Mouse (Mus musculus): ENCODE measurements around the gene Tm9sf1. TPM values are rescaled to one million over a fixed set of nuclear protein-coding genes. Genes with fewer than 3 reads are reported as not detected.
A peak's percentile ranks its signal among the peaks of the same experiment; 100 is the strongest.

Tm9sf1 gene
- polyA plus RNA-seq, 1 experiment from 2014 or later, result 79.3 TPM

GRCm38 (mm10) chr14:55598521-55599390 lies 44.9 kb downstream of the Tm9sf1 start:
- no peak overlapping the region for H3K4me3 ChIP-seq
- H3K4me1 ChIP-seq, result peaks cover 10% of the 10 kb centered on the region
- 94% methylated on average over 21 of the region's 21 CpGs for WGBS
- no peak for DNase-seq (ENCODE audit: low spot score)
- no peaks in the 10 kb centered on the region for H3K9me3 ChIP-seq
- peaks cover 100% of the 10 kb centered on the region for H3K36me3 ChIP-seq (replicated peaks)
- H3K27me3 ChIP-seq (replicated peaks; ENCODE audit: low read depth, poor library complexity, severe bottlenecking), result no peaks in the 10 kb centered on the region
- H3K27ac ChIP-seq (replicated peaks), result no peak overlapping the region

GRCm38 (mm10) chr14:55596036-55596690 lies 47.4 kb downstream of the Tm9sf1 start:
- H3K4me3 ChIP-seq, result no peak overlapping the region
- H3K36me3 ChIP-seq (replicated peaks), result peaks cover 82% of the 10 kb centered on the region
- no peaks in the 10 kb centered on the region for H3K9me3 ChIP-seq
- 86% methylated on average over 13 of the region's 13 CpGs for WGBS
- peaks cover 18% of the 10 kb centered on the region for H3K4me1 ChIP-seq
- no peak overlapping the region for H3K27ac ChIP-seq (replicated peaks)
- H3K27me3 ChIP-seq (replicated peaks; ENCODE audit: low read depth, poor library complexity, severe bottlenecking), result no peaks in the 10 kb centered on the region
- DNase-seq (ENCODE audit: low spot score), result no peak

DNA sequence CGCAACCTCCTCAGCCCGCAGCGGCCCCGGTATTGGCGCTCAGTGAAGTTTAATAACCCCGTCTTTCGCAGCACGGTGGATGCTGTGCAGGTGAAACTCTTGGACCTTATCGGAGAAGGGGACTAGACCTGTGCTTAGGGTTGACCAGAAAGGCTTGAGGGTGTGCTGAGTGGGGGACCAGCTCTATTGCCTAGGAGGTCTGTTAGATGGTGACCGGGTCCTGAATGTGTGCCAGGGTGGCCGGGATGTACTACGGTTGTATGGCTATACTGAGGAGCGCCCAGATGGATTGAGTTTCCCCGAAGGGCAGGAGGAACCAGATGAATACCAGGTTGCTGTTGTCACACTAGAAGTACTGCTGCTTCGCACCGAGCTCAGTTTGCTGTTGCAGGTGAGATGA lies 51.4 kb downstream of the Tm9sf1 start:
- WGBS, result 8% methylated on average over 16 of the region's 16 CpGs
- DNase-seq (ENCODE audit: low spot score), result peak; percentile 18

DNA sequence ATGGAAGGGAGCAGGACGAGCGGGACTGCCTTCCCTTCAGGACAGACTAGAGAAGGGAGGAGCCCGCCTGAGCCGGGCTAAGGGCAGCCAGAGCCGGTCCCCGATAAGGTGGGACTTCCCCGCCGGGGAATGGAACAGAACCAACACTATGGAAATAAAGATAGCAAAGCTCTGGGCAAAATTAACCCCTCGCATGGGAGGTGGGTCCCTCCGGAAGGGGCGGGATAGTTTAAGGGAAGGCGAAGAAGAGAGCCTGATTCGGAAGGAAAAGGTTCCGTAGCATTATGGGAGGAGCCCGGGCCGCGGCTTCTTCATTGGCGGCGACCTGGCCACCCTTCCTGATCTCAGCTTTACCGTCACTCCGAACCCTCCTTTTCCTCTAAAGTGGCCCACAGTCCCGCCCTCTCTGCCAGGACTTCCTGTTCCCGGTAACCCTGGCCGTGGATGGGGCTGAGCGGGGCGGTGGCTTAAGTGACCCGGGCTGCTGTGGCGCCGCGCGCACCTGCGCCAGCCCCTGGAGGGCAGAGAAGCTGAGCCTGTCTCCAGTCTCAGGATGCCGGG lies 52.2 kb downstream of the Tm9sf1 start, which contains the start of gene Rnf31:
Gene Rnf31 (plus strand): TSS at position 378 of the 561 bp plus-strand sequence.
- Histone ChIP-seq H3K4me3 (peak within 1 kb of the TSS; percentile 70), H3K4me1 (peaks cover 28% of the 10 kb centered on the region), H3K27me3 (replicated peaks; ENCODE audit: low read depth, poor library complexity, severe bottlenecking) (no peaks in the 10 kb centered on the region), H3K36me3 (replicated peaks) (peaks cover 60% of the 10 kb centered on the region), H3K27ac (replicated peaks) (peak within 1 kb of the TSS; percentile 92), H3K9me3 (no peaks in the 10 kb centered on the region)
- peak; percentile 94 for DNase-seq (ENCODE audit: low spot score)
- under 1% methylated on average over 33 of the region's 33 CpGs for WGBS

More for the DNA sequence above, 51.4 kb downstream of the Tm9sf1 start:
- peaks cover 64% of the 10 kb centered on the region for H3K36me3 ChIP-seq (replicated peaks)
- peak overlapping the region; percentile 70 for H3K4me3 ChIP-seq
- H3K4me1 ChIP-seq, result peaks cover 28% of the 10 kb centered on the region
- no peaks in the 10 kb centered on the region for H3K27me3 ChIP-seq (replicated peaks; ENCODE audit: low read depth, poor library complexity, severe bottlenecking)
- no peaks in the 10 kb centered on the region for H3K9me3 ChIP-seq
- peak overlapping the region; percentile 92 for H3K27ac ChIP-seq (replicated peaks)

- Histone ChIP-seq H3K36me3 (replicated peaks) (peaks cover 55% of the 10 kb centered on the region), H3K9me3 (no peaks in the 10 kb centered on the region)
Measured at GRCm38 (mm10) chr14:55590748-55591330, 52.8 kb downstream of the Tm9sf1 start, which contains the start of gene Psme2. Gene Psme2, minus strand, starts transcription at chr14:55591113.

GRCm38 (mm10) chr14:55589771-55590448 lies 53.7 kb downstream of the Tm9sf1 start:
- Histone ChIP-seq H3K36me3 (replicated peaks) (peaks cover 45% of the 10 kb centered on the region), H3K4me1 (peaks cover 36% of the 10 kb centered on the region), H3K27ac (replicated peaks) (peak overlapping the region; percentile 92; the same call in 1 of the 2 replicates), H3K9me3 (no peaks in the 10 kb centered on the region), H3K4me3 (peak overlapping the region; percentile 70), H3K27me3 (replicated peaks; ENCODE audit: low read depth, poor library complexity, severe bottlenecking) (peaks cover 2% of the 10 kb centered on the region; the same call in 1 of the 2 replicates)
- no peak for DNase-seq (ENCODE audit: low spot score)
- WGBS, result 90% methylated on average over 11 of the region's 11 CpGs

More at GRCm38 (mm10) chr14:55590748-55591330, 52.8 kb downstream of the Tm9sf1 start, which contains the start of gene Psme2:
- H3K27ac ChIP-seq (replicated peaks), result peak within 1 kb of the TSS; percentile 92
- no peaks in the 10 kb centered on the region for H3K27me3 ChIP-seq (replicated peaks; ENCODE audit: low read depth, poor library complexity, severe bottlenecking)
- WGBS, result 2% methylated on average over 22 of the region's 22 CpGs
- peak within 1 kb of the TSS; percentile 70 for H3K4me3 ChIP-seq
- peak; percentile 95 for DNase-seq (ENCODE audit: low spot score)
- H3K4me1 ChIP-seq, result peaks cover 28% of the 10 kb centered on the region

DNA sequence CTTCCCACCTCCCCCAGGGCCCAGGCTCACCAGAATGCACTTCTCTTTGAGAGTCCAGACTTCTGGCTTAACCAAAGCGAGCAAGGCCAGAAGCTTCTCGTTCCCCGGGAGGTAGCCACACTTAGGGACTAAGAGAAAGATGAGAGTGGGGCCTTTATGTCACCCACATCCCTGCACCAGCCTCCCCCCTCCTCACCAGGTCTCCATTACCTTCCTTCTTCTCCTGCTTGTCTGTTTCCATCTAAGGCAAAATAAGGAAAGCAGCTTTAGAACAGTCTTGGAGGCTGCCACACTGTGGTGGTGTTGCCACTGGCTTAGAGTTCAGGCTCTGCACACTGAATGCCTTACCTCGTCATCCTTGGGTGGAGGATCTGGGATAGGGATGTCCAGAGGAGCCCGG lies 54.3 kb downstream of the Tm9sf1 start:
- Histone ChIP-seq H3K4me1 (peaks cover 42% of the 10 kb centered on the region), H3K27me3 (replicated peaks; ENCODE audit: low read depth, poor library complexity, severe bottlenecking) (peaks cover 9% of the 10 kb centered on the region), H3K4me3 (no peak overlapping the region), H3K27ac (replicated peaks) (no peak overlapping the region), H3K36me3 (replicated peaks) (peaks cover 39% of the 10 kb centered on the region), H3K9me3 (no peaks in the 10 kb centered on the region)
- no peak for DNase-seq (ENCODE audit: low spot score)
- 90% methylated on average over 5 of the region's 5 CpGs for WGBS

DNA sequence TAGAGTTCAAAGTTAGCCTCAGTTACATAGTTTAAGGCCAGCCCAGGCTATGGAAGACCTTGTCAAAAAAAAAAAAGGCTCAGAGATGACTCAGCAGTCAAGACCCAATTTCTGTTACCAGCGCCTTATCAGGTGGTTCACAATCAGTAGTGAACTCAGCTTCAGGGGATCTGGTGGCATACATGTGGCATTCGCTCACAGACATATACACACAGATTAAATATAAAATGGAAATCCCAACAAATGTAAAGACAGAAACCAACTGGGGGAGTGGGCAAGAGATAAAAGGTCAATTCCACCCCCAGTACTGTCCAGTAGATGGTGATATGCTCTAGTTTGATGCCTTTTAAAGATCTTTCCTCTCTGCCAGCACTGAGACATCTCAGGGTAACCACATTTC lies 57.5 kb downstream of the Tm9sf1 start:
- Histone ChIP-seq H3K27me3 (replicated peaks; ENCODE audit: low read depth, poor library complexity, severe bottlenecking) (peaks cover 15% of the 10 kb centered on the region), H3K9me3 (no peaks in the 10 kb centered on the region), H3K4me3 (no peak overlapping the region), H3K4me1 (peaks cover 24% of the 10 kb centered on the region), H3K36me3 (replicated peaks) (peaks cover 36% of the 10 kb centered on the region), H3K27ac (replicated peaks) (no peak overlapping the region)
- no peak for DNase-seq (ENCODE audit: low spot score)
- WGBS, result 85% methylated on average over 2 of the region's 2 CpGs

Other genes starting within 250 kb of the Tm9sf1 start
- gene Dhrs4, start 165.0 kb downstream of the Tm9sf1 start, polyA plus RNA-seq (2016; fragmentation: Nextera tagmentation; extraction: Ambion mirVana), result 77.3 and 88.4 TPM in 2 replicates
- 3.4 and 3.5 TPM in 2 replicates for gene Carmil3, start 153.2 kb downstream of the Tm9sf1 start, polyA plus RNA-seq (2016; fragmentation: Nextera tagmentation; extraction: Ambion mirVana)
- 0.59 and 0.64 TPM in 2 replicates for gene Cpne6, start 133.4 kb downstream of the Tm9sf1 start, polyA plus RNA-seq (2016; fragmentation: Nextera tagmentation; extraction: Ambion mirVana)
- gene Nrl, start 118.8 kb downstream of the Tm9sf1 start, polyA plus RNA-seq (2016; fragmentation: Nextera tagmentation; extraction: Ambion mirVana), result 0.05 TPM in 1 of 2 replicates, not detected in the other
- 20.7 and 23.6 TPM in 2 replicates for gene Pck2, start 103.5 kb downstream of the Tm9sf1 start, polyA plus RNA-seq (2016; fragmentation: Nextera tagmentation; extraction: Ambion mirVana)
- 65.9 and 74.1 TPM in 2 replicates for gene Dcaf11, start 83.8 kb downstream of the Tm9sf1 start, polyA plus RNA-seq (2016; fragmentation: Nextera tagmentation; extraction: Ambion mirVana)
- gene A730061H03Rik, start 83.4 kb downstream of the Tm9sf1 start, polyA plus RNA-seq (2016; fragmentation: Nextera tagmentation; extraction: Ambion mirVana), result not detected in 2 replicates
- 0.62 and 1.1 TPM in 2 replicates for gene Fitm1, start 68.2 kb downstream of the Tm9sf1 start, polyA plus RNA-seq (2016; fragmentation: Nextera tagmentation; extraction: Ambion mirVana)
- gene Psme1, start 65.7 kb downstream of the Tm9sf1 start, polyA plus RNA-seq (2016; fragmentation: Nextera tagmentation; extraction: Ambion mirVana), result 105 and 108 TPM in 2 replicates
- 6.0 and 6.6 TPM in 2 replicates for gene Emc9, start 58.5 kb downstream of the Tm9sf1 start, polyA plus RNA-seq (2016; fragmentation: Nextera tagmentation; extraction: Ambion mirVana)
- 173 and 186 TPM in 2 replicates for gene Psme2, start 52.7 kb downstream of the Tm9sf1 start, polyA plus RNA-seq (2016; fragmentation: Nextera tagmentation; extraction: Ambion mirVana)
- 18.6 and 21.4 TPM in 2 replicates for gene Rnf31, start 52.1 kb downstream of the Tm9sf1 start, polyA plus RNA-seq (2016; fragmentation: Nextera tagmentation; extraction: Ambion mirVana)
- gene Irf9, start 40.2 kb downstream of the Tm9sf1 start, polyA plus RNA-seq (2016; fragmentation: Nextera tagmentation; extraction: Ambion mirVana), result 7.2 and 8.0 TPM in 2 replicates
- 6.5 and 7.1 TPM in 2 replicates for gene Rec8, start 25.8 kb downstream of the Tm9sf1 start, polyA plus RNA-seq (2016; fragmentation: Nextera tagmentation; extraction: Ambion mirVana)
- gene Ipo4, start 7.8 kb downstream of the Tm9sf1 start, polyA plus RNA-seq (2016; fragmentation: Nextera tagmentation; extraction: Ambion mirVana), result 118 and 126 TPM in 2 replicates
- gene Gm49378, start 5.9 kb downstream of the Tm9sf1 start, polyA plus RNA-seq (2016; fragmentation: Nextera tagmentation; extraction: Ambion mirVana), result 0.89 and 1.4 TPM in 2 replicates
- 0.74 and 0.82 TPM in 2 replicates for gene Tssk4, start 6.4 kb upstream of the Tm9sf1 start, polyA plus RNA-seq (2016; fragmentation: Nextera tagmentation; extraction: Ambion mirVana)
- 62.1 and 66.3 TPM in 2 replicates for gene Mdp1, start 16.7 kb upstream of the Tm9sf1 start, polyA plus RNA-seq (2016; fragmentation: Nextera tagmentation; extraction: Ambion mirVana)
- 60.7 and 64.7 TPM in 2 replicates for gene Gmpr2, start 28.1 kb upstream of the Tm9sf1 start, polyA plus RNA-seq (2016; fragmentation: Nextera tagmentation; extraction: Ambion mirVana)
- 628 and 638 TPM in 2 replicates for gene Nedd8, start 28.3 kb upstream of the Tm9sf1 start, polyA plus RNA-seq (2016; fragmentation: Nextera tagmentation; extraction: Ambion mirVana)
- 65.8 and 69.2 TPM in 2 replicates for gene Tinf2, start 38.0 kb upstream of the Tm9sf1 start, polyA plus RNA-seq (2016; fragmentation: Nextera tagmentation; extraction: Ambion mirVana)
- gene Tgm1, start 70.1 kb upstream of the Tm9sf1 start, polyA plus RNA-seq (2016; fragmentation: Nextera tagmentation; extraction: Ambion mirVana), result 0.70 and 0.90 TPM in 2 replicates
- 29.7 and 35.3 TPM in 2 replicates for gene Rabggta, start 78.5 kb upstream of the Tm9sf1 start, polyA plus RNA-seq (2016; fragmentation: Nextera tagmentation; extraction: Ambion mirVana)
- 57.4 and 69.6 TPM in 2 replicates for gene Dhrs1, start 101.9 kb upstream of the Tm9sf1 start, polyA plus RNA-seq (2016; fragmentation: Nextera tagmentation; extraction: Ambion mirVana)
- 59.1 and 64.5 TPM in 2 replicates for gene Nop9, start 101.9 kb upstream of the Tm9sf1 start, polyA plus RNA-seq (2016; fragmentation: Nextera tagmentation; extraction: Ambion mirVana)
- gene Cideb, start 114.7 kb upstream of the Tm9sf1 start, polyA plus RNA-seq (2016; fragmentation: Nextera tagmentation; extraction: Ambion mirVana), result 0.16 TPM in 1 of 2 replicates, not detected in the other
- 0.13 and 0.39 TPM in 2 replicates for gene Ltb4r2, start 117.6 kb upstream of the Tm9sf1 start, polyA plus RNA-seq (2016; fragmentation: Nextera tagmentation; extraction: Ambion mirVana)
- gene Ltb4r1, start 122.2 kb upstream of the Tm9sf1 start, polyA plus RNA-seq (2016; fragmentation: Nextera tagmentation; extraction: Ambion mirVana), result 0.10 and 0.35 TPM in 2 replicates
- gene Adcy4, start 140.3 kb upstream of the Tm9sf1 start, polyA plus RNA-seq (2016; fragmentation: Nextera tagmentation; extraction: Ambion mirVana), result 10.7 and 11.4 TPM in 2 replicates
- gene Ripk3, start 145.1 kb upstream of the Tm9sf1 start, polyA plus RNA-seq (2016; fragmentation: Nextera tagmentation; extraction: Ambion mirVana), result 21.4 and 24.1 TPM in 2 replicates
- gene Nfatc4, start 179.3 kb upstream of the Tm9sf1 start, polyA plus RNA-seq (2016; fragmentation: Nextera tagmentation; extraction: Ambion mirVana), result 94.5 and 113 TPM in 2 replicates
- gene Nynrin, start 210.2 kb upstream of the Tm9sf1 start, polyA plus RNA-seq (2016; fragmentation: Nextera tagmentation; extraction: Ambion mirVana), result 36.0 and 38.1 TPM in 2 replicates
- 0.09 and 0.15 TPM in 2 replicates for gene Cbln3, start 240.6 kb upstream of the Tm9sf1 start, polyA plus RNA-seq (2016; fragmentation: Nextera tagmentation; extraction: Ambion mirVana)
- gene Khnyn, start 241.1 kb upstream of the Tm9sf1 start, polyA plus RNA-seq (2016; fragmentation: Nextera tagmentation; extraction: Ambion mirVana), result 31.0 and 33.0 TPM in 2 replicates

Data from embryonic facial prominence, embryonic 10.5 days (tissue).